Mouse (Mus musculus) heart, postnatal 4 days (tissue): Measurements from ENCODE around the gene Dock9. TPM values are rescaled to one million over a fixed set of nuclear protein-coding genes. Genes with fewer than 3 reads are reported as not detected.
A peak's percentile ranks its signal among the peaks of the same experiment; 100 is the strongest.

ENCODE experiments used
- DNase-seq: peaks from one replicate; pipeline ENCODE4 v3.0.0; 2021
- total RNA-seq, 2 experiments: library from RNA; stranded (reverse); gene quantifications; 2 replicates each; pipeline ENCODE4 v1.2.3; 2021

Dock9 gene
- total RNA-seq, 2 experiments from 2014 or later: 28.5 to 30.9 TPM

DNA sequence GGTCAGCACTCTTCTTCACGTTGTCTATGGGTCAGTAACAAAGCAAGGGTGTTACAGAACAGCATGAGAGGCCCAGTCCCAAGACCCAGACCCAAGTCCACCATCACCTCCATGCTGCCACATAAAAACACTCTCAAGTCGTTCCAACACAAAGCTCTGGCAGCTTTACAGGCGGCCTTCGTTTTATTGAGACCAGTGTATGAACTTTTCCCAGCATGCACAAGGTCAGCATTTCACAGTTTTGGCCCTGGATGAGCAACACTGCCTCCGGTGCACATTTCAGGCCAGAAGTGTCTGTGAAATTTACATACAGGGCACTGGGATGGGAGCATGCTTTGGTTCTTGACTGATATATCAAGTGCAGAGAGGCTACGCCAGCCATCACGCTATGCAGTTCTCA is 6.5 kb downstream of the Dock9 start:
- no peak for DNase-seq

- no peak for DNase-seq
These were observed 8.4 kb downstream of the Dock9 start for GRCm38 (mm10) chr14:121789273-121789672.

GRCm38 (mm10) chr14:121788451-121788850 is 9.2 kb downstream of the Dock9 start:
- DNase-seq: no peak

DNA sequence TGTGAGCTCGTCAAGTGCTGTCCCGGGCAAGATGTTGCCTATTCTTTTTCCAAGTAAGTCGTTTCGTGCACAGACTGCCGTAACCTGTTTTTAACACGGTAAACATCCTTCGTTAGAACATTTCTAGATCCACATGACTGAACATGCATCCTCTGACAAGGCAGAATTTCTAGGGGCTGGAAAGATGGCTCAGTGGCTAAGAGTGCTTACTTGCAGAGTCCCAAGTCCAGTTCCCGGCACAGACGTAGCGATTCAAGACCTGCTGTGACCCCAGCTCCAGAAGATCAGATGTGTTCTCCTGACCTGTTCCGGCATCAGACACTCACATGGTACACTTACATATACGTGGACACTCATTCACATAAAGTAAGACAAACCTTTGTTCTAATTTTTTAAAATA is 10.2 kb downstream of the Dock9 start:
- DNase-seq: no peak

GRCm38 (mm10) chr14:121786900-121787299 is 10.7 kb downstream of the Dock9 start:
- DNase-seq: no peak

- DNase-seq: no peak
These were observed 12.2 kb downstream of the Dock9 start for GRCm38 (mm10) chr14:121785394-121785793.

DNA sequence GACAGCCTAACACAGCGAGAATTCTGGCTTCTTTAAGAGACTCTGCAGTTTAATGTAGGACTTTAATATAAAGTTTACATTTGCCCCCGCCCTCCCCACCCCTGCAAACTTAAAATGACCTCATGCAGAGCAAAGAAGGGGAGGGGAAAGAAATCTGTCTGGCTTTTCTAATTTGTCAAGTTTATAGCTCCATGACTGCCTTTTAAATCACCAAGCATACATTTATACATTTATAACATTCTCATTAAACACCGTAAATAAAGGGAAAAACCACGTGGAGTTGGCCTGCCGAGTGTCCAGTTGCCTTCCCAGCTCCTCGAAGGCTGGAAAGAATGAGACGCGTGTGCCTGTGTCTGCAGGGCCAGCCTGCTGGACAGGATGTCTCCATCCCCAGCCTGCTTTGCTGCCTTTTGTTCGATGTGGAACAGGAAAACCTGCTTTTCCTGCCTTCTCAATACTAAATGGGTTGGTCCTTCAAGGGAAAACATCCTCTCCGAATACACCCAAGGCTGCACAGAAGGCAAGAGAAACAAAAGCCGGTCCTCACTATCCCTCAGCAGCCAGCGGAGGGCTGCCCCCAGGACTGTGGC is 16.6 kb downstream of the Dock9 start:
- peak; percentile 60 for DNase-seq

- DNase-seq: no peak
These were observed 17.3 kb downstream of the Dock9 start for GRCm38 (mm10) chr14:121780144-121780913.

DNA sequence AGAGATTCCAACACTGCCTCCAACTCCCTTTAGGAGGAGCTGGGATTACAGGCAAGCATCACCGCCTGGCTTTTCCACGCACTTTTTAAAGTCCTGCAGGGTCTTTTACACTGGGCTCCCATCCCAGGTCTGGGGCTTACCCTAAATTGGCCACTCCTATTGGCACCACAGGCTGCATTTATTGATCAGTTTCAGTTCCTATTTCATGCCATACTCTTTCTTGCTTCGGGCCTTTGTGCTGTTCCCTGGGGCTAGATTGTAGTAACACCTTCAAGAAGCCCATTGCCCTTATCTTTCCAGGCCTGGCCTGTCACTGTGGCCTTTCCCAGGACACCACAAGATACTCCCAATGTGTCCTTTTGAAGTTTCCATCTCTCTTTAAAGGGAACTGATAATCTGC is 18.0 kb downstream of the Dock9 start:
- no peak for DNase-seq

DNA sequence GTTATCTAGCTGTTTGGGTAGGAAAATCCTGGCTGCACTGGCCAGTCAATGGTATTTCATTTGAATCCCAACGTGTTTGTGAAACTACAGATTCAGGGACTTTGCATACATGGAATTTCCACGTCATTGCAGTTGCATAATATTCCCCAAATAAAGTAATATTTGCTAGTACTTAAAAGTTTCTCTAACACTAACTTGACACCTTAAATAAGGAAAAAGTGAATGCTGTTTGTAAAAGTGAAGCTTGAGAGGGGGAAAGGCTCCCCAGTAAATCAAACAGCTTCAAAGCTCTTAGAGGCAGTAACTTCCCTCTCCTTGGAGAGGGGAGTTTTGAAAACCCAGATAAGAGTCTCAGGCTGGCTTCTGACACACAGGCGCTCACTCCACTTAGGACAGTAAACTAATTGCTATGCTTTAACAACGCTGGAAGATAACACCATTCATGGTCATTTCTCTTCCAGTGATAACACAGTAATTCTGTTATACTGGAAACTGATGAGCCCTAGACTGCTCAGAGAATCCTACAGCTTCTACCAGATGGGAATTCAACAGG is 20.3 kb downstream of the Dock9 start:
- DNase-seq: no peak

DNA sequence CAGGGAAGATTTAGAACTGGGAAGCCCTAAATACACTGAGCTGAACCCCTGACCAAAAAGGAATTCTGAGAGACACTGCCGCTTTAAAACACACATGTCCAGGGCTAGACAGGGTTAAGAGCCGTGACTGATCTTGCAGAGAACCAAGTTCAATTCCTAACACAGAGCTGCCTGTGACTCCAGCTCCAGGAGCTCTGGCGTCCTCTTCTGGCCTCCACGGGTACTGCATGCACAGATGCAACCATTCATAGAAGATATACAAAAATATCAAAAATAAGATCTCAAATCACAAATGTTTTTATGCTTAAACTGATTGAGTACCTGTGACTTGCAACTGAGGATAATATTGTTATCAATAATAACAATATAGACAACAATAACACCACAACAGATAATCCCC is 20.9 kb downstream of the Dock9 start:
- no peak for DNase-seq

GRCm38 (mm10) chr14:121762021-121762452 is 35.6 kb downstream of the Dock9 start:
- no peak for DNase-seq

DNA sequence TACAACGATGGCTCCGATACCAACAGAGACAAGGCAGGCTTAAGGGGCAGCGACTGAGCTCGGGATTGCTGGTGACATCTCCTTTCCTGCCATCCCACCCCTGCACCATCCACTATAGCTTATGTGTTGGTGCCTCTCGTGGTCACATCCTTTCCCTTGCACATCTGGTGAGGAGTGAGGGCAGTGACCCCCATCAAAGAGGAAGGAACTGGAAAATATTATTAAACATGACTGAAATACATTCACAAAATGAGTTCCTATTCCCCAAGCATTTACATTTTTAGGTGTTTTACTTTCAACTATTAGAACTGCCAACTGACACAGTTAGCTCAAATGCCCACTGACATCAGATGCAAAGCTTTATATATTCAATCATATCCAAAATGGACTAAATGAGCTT is 37.2 kb downstream of the Dock9 start:
- DNase-seq: no peak

GRCm38 (mm10) chr14:121754110-121754509 is 43.5 kb downstream of the Dock9 start:
- DNase-seq: no peak

GRCm38 (mm10) chr14:121752686-121753426 is 44.8 kb downstream of the Dock9 start:
- no peak for DNase-seq

DNA sequence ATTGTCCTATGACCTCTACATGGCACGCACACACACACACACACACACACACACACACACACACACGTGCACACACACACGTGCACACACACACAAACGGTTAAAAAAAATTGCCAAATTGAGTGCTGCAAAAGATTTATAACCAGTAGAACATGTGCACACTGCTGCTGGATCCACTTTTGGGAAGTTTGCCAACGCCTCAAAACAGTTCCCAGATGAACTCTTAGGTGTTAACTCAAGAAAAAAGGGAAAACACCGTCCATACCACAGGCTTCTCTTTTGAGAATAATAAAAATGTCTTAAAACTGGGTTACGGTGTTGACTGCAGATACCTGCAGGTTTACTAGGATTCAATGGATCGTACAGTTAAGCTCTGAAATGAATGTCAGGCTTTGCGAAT is 48.0 kb downstream of the Dock9 start:
- no peak for DNase-seq

GRCm38 (mm10) chr14:121749084-121749483 is 48.6 kb downstream of the Dock9 start:
- DNase-seq: no peak

DNA sequence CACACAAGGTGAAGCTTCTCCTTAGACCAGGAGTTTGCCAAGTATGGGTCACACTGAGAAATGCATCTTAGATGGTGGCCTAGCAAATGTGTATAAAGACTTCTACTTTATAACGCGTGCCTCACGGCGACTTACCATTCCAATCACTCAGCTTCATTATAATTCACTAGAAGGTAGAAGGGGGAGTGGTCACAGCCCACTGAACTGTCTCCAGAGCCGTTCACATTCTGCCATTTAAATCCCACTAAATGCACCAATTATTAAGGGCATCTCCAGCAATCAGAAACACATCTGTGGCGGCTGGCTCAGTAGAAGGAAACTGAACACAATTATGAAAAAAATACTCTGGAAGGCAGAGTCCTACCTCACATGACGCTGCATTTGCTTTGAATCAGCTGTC is 50.3 kb downstream of the Dock9 start:
- DNase-seq: no peak

DNA sequence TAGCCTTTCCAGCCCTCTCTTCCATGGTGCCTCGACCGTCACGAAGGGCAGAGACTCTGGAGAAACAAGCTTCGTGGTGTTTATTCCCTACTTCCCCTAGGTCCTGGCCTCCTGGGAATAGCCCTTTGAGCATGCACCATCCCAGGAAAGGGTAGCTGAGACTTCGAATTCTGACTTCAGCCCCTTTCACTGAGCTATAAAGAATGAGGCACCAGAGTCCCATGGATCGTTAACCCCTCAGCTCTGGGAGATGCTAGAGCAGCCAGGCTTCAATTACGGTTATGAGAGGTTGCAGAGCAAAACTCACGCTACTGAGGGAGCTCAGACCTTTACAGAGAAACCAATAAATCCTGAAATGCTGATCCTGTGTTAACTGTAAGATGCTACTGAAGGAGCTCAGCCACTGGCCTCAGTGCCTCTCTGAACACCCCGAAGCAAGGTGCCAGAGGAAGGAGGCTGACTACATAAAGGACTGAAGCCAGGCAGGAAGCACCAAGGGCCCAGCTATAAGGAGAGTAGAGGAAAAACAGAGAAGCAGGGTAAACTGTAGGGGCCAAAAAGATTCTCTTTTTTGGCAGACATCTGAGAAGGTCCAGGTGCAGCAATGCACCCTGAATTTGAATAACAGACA is 53.7 kb downstream of the Dock9 start:
- no peak for DNase-seq

GRCm38 (mm10) chr14:121738431-121739403 is 58.9 kb downstream of the Dock9 start:
- no peak for DNase-seq

DNA sequence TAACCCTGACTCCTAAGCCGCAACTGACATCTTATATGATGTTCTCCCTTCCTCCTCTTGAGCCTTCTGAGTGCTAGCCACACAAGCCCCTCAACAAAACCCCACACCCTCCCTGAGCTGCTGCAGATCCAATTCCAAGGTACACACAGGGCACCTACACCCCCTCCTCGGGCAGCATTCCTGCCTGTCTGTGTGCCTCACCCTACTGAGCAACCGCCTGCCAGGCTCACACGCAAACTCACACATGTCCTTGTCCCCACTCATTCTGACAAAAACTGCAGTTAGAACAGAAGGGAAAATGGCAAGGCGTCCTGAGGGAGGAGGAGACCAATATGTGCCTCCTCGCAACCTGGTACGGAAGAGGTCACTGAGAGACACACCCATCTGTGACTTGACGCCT is 60.4 kb downstream of the Dock9 start:
- DNase-seq: no peak

- no peak for DNase-seq
These were observed 62.0 kb downstream of the Dock9 start for GRCm38 (mm10) chr14:121735678-121736077.
